Mouse (Mus musculus): ENCODE results near the gene Prkaa2.
A peak's percentile ranks its signal among the peaks of the same experiment; 100 is the strongest.

Gene Prkaa2

GRCm38 (mm10) chr4:105109990-105110683 is 447 bp upstream of the Prkaa2 start:
- peak; percentile 79 for DNase-seq (ENCODE audit: low read depth, low spot score)

DNA sequence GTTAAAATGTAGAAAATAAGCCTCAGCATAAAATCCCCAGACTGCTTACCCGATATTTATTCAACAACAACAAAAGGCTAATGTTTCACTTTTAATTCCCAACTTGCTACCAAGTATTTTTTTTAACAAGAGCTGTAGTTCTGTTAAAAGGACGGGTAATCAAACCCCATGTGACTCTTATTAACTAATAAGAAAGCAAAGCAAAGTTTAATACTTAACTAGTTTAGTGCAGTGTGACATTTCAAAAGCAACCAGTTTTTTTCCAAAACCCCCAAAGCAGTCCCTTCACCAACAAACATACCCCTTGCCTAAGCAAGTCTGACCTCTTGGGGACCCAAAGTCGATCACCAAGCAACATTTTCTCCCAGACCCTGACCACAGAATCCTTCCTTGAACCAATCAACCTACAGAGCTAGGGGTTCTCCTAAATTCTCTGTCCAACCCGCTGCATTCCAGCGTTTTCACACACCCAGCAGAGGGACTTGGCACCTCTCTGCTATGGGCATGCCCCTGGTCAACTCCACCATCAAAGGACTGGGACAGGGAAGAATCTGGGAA is 970 bp downstream of the Prkaa2 start:
- no peak for DNase-seq (ENCODE audit: low read depth, low spot score)

- DNase-seq (ENCODE audit: low read depth, low spot score) = peak; percentile 22
Measured at GRCm38 (mm10) chr4:105107943-105108640, 1.6 kb downstream of the Prkaa2 start.

- peak; percentile 66 for DNase-seq (ENCODE audit: low read depth, low spot score)
Measured at GRCm38 (mm10) chr4:105104099-105104872, 5.4 kb downstream of the Prkaa2 start.

DNA sequence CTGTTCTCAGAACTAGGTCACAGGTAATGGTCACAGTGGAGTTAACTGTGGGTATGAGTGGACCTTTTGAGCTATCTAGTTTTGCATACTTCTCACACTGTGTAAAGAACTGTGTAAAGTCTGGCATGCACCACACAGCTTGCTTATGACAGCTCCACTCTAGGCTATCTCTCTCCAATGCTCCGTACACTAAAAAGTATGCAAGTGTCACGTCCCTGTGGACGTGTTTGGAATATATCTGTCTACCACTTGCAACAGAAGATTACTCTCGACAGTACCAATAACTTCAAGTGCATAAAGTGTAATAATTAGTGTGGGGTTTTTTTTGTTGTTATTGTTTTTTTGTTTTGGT is 8.4 kb downstream of the Prkaa2 start:
- DNase-seq (ENCODE audit: low read depth, low spot score) = peak; percentile 18

DNA sequence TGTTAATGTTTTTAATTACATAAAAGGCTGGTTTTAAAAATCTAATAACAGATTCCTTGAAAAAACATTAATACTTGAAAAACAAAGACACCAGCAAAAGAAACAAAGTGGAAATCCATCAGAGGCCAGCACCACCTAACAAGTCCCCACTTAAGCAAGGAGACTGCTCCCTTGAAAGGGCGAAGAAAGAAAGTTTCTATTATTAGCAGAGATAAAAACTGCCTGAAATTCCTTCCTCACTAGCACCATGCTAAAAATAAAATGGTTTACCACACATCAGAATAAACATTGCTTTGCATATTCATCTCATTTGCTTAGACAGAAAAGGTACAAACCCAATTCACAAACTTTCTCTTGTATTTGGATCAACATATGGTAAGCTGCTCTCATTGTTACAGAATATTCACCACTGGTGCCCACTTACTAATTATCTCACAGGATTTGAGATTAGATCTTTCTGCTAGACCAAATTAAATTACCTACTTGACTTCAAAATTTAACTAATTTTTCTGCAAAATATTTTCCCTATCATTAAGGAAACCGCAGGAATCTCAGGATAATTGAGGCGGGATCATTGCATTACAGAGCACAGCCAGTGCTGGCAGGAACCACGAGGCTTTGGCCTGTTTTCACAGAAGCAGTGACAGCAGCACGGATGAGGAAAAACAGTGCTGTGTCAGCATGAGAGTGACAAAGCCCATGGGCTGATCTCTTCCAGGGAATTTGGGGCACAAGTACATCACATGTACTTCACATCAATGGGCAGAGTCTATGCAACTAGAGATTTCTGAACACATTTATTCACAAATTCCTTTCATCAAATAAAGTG is 9.0 kb downstream of the Prkaa2 start:
- DNase-seq (ENCODE audit: low read depth, low spot score) = peak; percentile 60

DNA sequence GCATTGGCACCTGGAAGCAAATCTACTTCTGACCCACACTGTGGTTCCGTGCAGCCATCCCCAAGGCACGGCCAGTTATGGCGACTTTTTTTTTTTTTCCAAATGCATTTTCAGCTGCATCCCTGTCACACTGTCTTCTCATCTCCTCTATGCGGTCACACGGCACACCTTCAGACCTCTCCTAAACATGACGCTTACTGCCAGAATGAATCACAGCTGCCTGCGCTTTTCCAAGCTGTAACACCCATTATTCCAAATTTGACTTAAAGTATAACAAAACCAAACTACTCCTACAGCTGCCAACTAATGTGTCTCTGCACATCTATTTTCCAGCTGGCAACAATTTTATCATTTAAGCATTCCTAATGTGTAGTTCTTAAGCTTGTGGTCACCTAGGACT is 11.0 kb downstream of the Prkaa2 start:
- no peak for DNase-seq (ENCODE audit: low read depth, low spot score)

GRCm38 (mm10) chr4:105098158-105098557 is 11.5 kb downstream of the Prkaa2 start:
- DNase-seq (ENCODE audit: low read depth, low spot score) = no peak

DNA sequence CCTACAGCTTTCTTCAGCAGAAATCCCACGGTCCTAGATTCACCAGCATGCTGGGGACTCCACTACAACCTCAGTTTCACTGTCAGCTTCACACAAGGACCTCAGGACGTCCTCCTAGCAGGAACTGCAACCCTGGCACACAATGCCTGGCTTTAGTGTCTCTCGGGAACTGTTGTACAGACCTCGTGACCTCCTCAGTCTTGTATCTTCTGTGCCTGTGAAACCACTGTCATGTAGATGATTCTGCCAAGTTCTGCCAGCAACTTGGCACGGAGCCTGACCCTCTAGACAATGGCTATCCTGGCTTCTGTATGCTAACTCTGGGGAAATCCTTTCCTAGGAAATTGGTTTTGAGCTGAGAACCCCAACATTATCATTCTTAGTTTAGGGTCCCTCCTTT is 14.4 kb downstream of the Prkaa2 start:
- DNase-seq (ENCODE audit: low read depth, low spot score) = peak; percentile 23

GRCm38 (mm10) chr4:105093951-105094350 is 15.7 kb downstream of the Prkaa2 start:
- no peak for DNase-seq (ENCODE audit: low read depth, low spot score)

GRCm38 (mm10) chr4:105090417-105090816 is 19.3 kb downstream of the Prkaa2 start:
- DNase-seq (ENCODE audit: low read depth, low spot score) = no peak

GRCm38 (mm10) chr4:105089386-105089785 is 20.3 kb downstream of the Prkaa2 start:
- DNase-seq (ENCODE audit: low read depth, low spot score) = no peak

DNA sequence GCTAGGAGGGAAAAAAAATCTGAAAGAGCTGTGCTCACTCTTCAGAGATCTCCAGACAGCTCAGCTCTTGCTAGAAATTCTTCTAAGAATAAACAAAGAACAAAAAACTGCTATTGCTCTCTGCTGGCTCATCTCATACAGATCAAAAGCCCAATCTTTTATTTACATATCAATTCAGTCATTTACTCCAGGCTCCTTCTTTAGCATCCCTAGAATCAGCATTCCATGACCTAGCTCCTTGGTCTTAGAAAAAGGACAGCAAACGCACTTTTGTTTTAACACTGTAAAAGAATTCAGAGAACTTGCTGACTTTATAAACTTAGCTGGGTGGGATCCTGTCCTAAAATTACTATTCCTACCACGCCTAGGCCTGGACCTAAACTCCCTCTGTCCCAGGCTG is 21.0 kb downstream of the Prkaa2 start:
- no peak for DNase-seq (ENCODE audit: low read depth, low spot score)

DNA sequence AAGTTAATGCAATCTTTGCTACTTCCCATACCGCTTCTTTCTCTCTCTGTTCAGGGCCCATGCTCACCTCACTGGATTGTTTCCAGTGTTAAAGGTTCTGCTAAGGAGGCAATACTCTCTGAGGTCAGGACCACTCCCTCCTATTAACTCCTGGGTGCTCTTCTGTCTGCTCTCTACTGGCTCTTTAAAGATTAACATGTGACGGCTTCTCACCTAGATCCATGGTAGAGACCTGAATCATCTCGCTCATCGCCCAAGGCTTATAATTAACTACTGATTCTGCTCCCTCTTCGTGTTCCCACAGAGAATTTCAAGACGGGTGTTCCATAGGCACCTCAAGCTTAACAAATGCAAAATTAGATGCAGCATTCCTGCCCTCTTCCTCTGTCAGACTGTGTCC is 33.5 kb downstream of the Prkaa2 start:
- no peak for DNase-seq (ENCODE audit: low read depth, low spot score)

DNA sequence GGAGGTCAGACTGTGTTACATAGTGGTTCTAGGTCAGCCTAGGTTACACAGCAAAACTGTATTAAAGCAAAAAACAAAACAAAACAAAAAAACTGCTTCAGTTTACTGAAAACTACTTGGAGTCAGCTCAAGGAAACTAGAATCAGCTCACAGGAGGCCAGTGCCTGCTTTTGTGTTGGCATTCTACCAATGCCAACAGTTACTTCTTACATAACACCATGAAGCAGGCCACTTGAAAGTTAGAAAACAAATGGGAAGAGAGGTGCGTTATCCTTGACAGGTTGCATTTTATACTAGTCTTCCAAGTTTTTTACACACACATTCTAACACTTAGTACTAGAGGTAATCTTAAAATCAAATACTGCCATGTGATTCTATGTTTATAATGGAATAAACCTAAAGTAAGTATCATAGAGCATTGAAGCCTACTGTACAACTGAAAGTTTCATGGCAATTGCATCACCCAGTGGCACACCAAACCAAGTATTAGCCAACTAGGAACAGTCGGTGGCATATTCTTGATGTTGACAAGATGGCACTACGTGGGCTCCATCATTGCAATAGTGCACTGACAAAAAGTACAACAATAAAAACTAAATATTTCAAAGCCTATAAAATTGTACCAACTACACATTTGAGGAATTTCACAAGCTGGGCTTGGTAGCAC is 37.8 kb downstream of the Prkaa2 start:
- DNase-seq (ENCODE audit: low read depth, low spot score) = peak; percentile 64

DNA sequence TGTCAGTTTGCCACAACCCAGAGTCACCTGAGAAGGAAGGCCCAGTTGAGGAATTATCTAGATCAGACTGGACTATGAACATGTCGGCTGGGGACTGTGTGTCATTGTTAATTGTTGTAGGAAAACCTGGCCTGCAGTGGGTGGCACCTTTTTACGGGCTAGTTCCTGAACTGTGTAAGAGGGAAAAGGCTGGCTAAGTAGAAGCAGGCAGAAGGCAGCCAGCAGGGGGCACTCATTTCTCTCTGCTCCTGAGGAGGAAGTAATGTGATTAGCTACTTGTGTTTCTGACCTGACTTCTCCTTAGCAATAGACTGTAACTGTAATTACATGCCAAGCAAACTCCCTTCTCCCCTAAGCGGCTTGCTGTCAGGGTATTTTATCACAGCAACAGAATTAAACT is 38.7 kb downstream of the Prkaa2 start:
- peak; percentile 74 for DNase-seq (ENCODE audit: low read depth, low spot score)

GRCm38 (mm10) chr4:105051291-105051690 is 58.4 kb downstream of the Prkaa2 start:
- DNase-seq (ENCODE audit: low read depth, low spot score) = no peak

DNA sequence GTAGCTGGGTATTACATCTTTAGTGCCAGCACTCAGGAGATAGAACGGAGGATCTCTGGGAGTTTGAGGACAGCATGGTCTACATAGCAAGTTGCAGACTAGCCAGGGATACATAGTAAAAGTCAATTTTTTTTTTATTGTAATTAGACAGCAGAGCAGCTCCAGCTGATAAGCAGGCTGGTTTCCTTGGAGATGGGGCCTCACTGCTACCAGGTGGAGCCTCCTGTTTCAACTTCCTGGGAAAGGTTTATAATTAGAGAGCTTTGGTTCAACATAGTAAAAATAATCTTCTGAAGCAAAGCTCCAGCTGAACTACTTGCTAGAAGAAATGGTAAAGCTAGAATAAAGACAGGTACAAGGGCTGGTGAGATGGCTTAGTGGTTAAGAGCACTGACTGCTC is 59.6 kb downstream of the Prkaa2 start:
- no peak for DNase-seq (ENCODE audit: low read depth, low spot score)

DNA sequence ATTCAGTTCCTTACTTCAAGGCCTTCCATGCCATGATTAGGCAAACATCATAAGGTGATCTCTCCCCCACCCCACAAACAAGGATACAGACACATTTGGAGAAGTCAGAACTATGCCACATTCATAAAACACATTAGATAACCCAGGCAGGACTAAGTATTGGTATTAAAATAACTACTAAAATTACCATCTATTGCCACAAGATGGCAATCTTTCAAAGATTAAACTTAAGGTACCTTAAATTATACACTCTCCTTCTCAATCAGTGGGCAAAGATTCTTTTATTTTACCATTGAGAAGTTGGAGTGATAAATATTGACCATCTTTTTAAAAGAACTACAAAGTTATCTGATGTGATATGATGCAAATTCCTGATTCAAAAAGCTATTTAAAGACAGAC is 75.4 kb downstream of the Prkaa2 start:
- no peak for DNase-seq (ENCODE audit: low read depth, low spot score)

- DNase-seq (ENCODE audit: low read depth, low spot score) = no peak
Measured at GRCm38 (mm10) chr4:105033153-105033552, 76.5 kb downstream of the Prkaa2 start.

DNA sequence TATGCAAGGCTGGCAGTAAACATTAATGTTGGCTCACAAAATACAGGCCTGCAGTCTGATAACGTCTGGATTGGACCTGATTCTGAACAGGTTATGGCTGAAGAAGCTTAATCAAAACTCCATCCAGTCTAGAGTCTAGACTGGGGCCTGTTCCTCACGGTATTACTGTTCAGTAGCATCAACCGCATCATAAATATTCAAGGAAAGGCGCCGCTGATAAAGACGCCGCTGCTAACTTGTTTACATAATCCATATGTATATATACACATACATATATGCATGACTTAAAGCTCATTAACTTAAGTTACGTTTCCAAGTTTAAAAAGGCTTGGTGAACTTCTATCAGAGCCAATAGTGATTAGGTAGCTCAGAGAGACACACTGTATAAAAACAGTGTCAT is 78.6 kb downstream of the Prkaa2 start:
- no peak for DNase-seq (ENCODE audit: low read depth, low spot score)

All from skeletal muscle tissue, adult 2 months (tissue).